Mouse (Mus musculus): Measurements from ENCODE around the gene Rapgef4.
A peak's percentile ranks its signal among the peaks of the same experiment; 100 is the strongest.
"Not testable (repeated sequence)": the region's sequence is repeated elsewhere in the genome, so short reads cannot be mapped to it uniquely, and the experiment has no call there.

The Rapgef4 gene

GRCm38 (mm10) chr2:72125786-72126185 lies 144.7 kb downstream of the Rapgef4 start:
- no peak for DNase-seq

GRCm38 (mm10) chr2:72126411-72126810 lies 145.4 kb downstream of the Rapgef4 start:
- no peak for DNase-seq

GRCm38 (mm10) chr2:72129612-72130311 lies 148.7 kb downstream of the Rapgef4 start:
- no peak for DNase-seq

GRCm38 (mm10) chr2:72132222-72132621 lies 151.2 kb downstream of the Rapgef4 start:
- DNase-seq, result no peak

DNA sequence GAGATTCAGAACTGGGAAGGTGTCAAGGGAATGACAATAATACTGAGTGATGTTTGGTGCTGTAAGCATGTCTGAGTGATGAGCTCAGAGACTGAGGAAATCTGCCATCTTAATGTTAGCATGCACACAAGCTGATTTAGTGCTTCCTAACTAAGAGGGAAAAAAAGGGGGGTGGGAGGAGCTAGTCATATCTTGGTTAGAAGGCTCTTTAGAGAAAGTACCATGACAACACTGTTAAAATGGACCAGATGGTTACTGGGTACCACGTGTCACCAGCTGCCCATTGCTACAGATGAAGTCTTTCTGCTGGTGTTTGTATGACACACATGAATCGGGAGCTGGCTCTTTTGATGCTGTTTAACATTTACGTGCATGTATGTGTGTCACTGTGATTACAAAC lies 155.0 kb downstream of the Rapgef4 start:
- no peak for DNase-seq

GRCm38 (mm10) chr2:72136486-72137264 lies 155.6 kb downstream of the Rapgef4 start:
- DNase-seq, result no peak

- DNase-seq, result no peak
Measured at GRCm38 (mm10) chr2:72139863-72140845, 159.1 kb downstream of the Rapgef4 start.

DNA sequence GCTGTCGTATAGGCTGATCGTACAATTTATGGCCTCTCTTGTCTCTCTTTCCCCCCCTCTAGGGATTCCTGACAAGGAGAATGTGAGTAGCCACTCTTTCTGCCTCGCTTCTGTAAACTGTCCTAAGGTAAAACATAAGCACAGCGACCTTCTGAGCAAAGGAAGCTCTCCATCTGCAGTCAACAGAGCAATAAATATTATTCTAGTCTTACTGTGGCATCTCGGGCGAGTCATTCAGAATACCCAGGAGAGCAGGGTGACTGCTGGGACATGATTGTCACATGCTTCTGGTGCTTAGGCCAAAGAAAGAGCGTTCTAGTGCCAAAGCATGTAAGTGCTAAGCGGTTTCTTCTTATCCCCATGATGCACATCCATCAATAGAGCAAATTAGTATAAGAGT lies 160.1 kb downstream of the Rapgef4 start:
- no peak for DNase-seq

DNA sequence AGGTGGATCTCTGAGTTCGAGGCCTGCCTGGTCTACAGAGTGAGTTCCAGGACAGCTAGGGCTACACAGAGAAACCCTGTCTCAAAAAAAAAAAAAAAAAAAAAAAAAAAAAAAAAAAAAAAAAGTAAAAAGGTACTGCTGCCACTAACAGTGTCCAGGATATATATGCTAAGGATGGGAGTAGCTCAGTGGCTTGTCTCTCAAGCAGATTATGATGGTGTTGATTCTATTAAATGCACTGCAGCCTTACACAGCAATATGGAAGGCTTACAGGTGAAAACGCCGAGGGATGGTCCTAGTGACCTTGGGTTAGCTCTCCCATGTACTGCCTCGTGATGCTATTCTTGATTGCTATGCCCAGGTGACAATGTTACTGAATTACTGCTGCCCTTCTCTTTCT lies 160.7 kb downstream of the Rapgef4 start:
- DNase-seq, result not testable (repeated sequence)

DNA sequence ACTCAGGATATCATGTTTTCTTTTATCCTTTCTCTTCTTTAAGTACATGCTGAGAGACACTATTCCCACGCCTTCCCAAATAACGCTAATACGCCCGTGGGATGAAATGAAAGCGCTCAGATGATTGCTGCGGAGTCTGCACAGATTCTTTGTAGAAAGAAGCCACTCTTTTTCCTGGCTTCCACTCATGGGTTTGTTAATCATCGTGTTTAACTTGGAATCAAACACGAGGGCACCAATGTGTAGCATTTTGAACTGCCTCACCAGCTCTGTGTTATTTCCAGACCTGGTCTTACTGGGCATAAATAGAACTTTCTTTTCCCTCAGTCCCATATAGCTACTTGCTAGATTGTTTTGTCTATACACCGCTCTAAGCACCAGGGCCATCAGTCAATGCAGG lies 162.4 kb downstream of the Rapgef4 start:
- no peak for DNase-seq

DNA sequence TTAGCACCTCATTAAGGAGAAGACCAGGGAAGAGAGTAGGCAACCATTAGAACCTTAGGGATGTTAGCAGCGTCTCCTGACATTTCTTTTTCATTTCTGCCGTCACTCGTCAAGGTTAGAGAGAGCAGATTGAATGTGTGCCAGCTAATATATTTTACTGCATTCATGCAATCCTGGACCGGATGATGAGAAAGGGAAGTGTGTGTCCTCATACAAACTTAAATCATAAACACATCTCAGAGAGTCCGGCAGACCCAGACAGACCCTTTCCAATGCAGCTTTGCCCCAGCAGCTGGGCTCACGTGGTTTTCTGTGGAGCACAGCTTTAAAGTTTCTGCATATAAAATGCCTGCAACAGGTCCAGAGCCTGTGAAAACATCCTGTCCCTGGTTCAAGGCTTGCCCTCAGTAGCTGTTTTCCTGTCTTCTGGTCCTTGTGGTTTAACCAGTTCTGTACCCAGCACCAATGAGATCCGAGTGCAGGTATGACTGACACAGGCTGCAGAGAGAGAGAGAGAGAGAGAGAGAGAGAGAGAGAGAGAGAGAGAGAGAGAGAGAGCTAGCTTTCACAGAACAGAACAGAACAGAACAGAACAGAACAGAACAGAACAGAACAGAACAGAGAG lies 163.6 kb downstream of the Rapgef4 start:
- DNase-seq, result no peak

GRCm38 (mm10) chr2:72145281-72145875 lies 164.3 kb downstream of the Rapgef4 start:
- no peak for DNase-seq

DNA sequence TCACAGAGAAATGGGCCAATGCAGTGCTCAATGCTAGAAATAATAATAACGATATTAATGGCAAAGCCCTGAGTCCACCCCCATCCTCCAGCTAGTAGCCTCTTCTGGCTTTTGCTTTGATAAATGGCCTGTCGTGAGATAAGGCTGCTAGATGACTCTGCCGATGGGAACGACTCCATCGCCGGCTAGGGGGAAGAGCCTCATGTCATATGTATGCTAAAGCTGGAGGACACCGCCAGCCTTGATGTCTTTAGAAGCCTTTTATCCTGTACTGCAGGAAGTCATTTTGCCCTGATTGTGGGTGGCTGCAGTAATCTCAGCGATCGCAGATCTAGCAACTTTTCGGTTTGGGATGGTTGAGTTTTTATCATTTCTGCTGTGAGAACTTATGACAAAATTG lies 165.0 kb downstream of the Rapgef4 start:
- no peak for DNase-seq

DNA sequence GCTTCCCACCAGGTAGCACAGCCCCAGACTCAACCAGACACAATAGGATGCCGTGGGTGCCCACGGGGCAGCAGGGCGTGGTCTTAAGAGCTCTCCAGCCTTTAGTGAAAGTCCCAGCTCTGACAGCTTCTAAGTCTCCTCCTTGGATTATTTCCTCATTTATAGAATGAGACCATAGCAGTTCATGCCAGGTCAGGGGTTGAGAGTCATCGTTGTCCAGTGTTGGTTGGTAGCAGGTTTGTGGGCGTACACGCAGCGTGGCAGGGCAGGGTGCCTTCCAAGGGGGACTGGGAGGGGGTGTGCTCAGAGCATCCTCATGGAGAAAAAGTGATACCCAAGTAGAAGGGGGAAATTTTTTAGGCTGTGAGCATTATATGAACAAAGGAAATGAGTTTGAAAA lies 166.2 kb downstream of the Rapgef4 start:
- DNase-seq, result peak; percentile 25

DNA sequence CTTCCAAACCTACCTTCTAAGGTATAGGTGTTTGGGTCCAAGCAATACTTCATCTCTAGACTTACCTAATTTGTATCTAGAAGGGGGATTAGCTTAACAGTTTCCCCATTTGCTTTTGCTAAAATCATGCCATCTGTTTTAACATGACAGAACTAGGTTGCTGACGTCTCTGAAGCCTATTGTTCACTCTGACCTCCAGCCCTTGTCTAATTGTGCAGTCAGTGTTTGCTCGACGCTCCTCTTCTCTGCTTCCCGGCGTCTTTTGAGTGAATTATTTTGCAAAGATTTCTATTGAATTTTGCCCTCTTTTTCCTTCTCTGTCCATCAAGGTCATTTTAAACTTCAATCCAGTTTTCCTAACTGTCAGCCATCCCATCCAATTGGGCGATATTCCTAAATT lies 166.7 kb downstream of the Rapgef4 start:
- peak; percentile 76 for DNase-seq

DNA sequence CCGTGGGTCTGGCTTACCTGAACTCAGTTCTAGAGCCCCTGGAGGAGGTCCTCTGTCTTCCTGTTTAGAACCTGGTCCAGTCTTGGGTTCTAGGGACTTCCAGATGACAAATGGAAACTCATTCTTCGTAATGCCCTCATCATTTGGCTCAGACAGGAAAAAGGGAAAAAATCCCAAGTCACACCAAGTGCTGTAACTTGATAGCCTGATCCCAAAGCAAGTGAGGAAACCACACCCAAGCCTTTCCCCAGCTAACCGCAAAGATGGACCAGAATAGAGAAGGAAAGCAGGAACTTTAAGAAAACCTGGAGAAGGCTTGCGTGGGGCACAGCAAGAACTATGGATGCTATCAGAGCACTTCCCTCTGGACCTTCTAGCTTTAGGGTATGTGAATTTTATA lies 167.6 kb downstream of the Rapgef4 start:
- no peak for DNase-seq

DNA sequence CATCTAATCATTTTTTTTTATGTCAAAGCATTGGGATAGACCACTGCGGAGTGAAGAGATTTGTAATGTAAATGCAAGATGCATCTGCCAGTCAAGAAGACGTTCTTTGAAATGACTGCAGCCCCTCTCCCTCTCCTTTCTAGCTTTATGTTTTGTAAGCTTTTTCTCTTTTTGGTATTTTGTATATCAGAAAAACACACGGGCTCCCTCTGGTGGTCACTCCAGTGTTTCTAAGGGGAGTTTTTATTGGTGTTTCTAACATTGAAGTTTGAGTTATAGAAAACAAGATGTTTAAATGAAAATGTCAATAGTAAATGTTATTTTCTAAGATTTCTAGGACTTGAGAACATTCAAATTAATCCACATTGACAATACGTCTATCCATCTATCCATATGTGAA lies 168.0 kb downstream of the Rapgef4 start:
- DNase-seq, result peak; percentile 72

GRCm38 (mm10) chr2:72151792-72152554 lies 170.9 kb downstream of the Rapgef4 start:
- no peak for DNase-seq

DNA sequence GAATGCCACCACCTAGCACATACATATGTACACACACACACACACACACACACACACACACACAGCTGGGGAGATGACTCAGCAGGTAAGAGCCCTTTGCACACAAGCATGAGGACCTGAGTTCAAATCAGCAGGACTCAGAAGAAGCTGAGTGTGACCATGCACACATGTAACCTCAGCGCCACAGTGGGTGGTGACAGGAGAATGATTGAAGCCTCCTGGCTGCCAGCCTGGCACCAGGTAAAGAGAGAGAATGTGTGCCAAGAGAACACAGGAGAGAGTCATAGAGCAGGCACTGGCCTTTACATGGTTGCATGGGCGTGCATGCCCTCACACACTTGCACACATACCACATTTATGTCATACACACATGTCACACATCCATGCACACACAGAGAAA lies 171.7 kb downstream of the Rapgef4 start:
- no peak for DNase-seq

GRCm38 (mm10) chr2:72153851-72154250 lies 172.8 kb downstream of the Rapgef4 start:
- no peak for DNase-seq

GRCm38 (mm10) chr2:72155102-72155773 lies 174.2 kb downstream of the Rapgef4 start:
- no peak for DNase-seq

Data from retina, postnatal 1 day (tissue).